Mouse (Mus musculus) forebrain, embryonic 14.5 days (tissue): ENCODE measurements at regions not wholly inside any gene's neighbourhood (a gene's known extent, or its start where the extent isn't known, plus 50 kb on each side); places are given as distances from the start of the nearest gene placed in this dataset.

Source experiments
- ATAC-seq: fragments of 200-750 bp; cut with Nextera tagmentation; 2 replicates; pipeline ENCODE4 v1.8.0; 2017; ENCODE audit warnings: mild to moderate bottlenecking, moderate library complexity
- DNase-seq: peaks from one replicate; pipeline ENCODE4 v3.0.0-alpha.2; 2015; ENCODE audit warnings: low spot score
- H3K27ac ChIP-seq: fragments of 300-500 bp; sonication (generic); 2 replicates; pipeline ENCODE4 v1.5.1; 2014; ENCODE audit warnings: low read depth, mild to moderate bottlenecking, control low read depth, low read length, moderate library complexity
- H3K27me3 ChIP-seq: fragments of 300-500 bp; sonication (generic); replicated peaks from 2 replicates; pipeline ENCODE4 v1.6.1; 2014; ENCODE audit warnings: low read length, control low read depth, mixed read lengths; ENCODE audit not compliant: control insufficient read depth, insufficient read depth
- H3K36me3 ChIP-seq: fragments of 300-500 bp; sonication (generic); 2 replicates; pipeline ENCODE4 v1.6.1; 2014; ENCODE audit warnings: low read length, control low read depth; ENCODE audit not compliant: control insufficient read depth, insufficient read depth
- H3K4me1 ChIP-seq: fragments of 300-500 bp; sonication (generic); 2 replicates; pipeline ENCODE4 v1.6.1; 2014; ENCODE audit warnings: antibody characterized with exemption, low read length, control low read depth; ENCODE audit not compliant: control insufficient read depth, insufficient read depth
- H3K4me2 ChIP-seq: fragments of 300-500 bp; sonication (generic); 2 replicates; pipeline ENCODE4 v1.6.1; 2014; ENCODE audit warnings: mild to moderate bottlenecking, control low read depth, low read length
- H3K4me3 ChIP-seq: fragments of 300-500 bp; sonication (generic); 2 replicates; pipeline ENCODE4 v1.5.1; 2014; ENCODE audit warnings: low read depth, low read length, control low read depth
- H3K9ac ChIP-seq: fragments of 300-500 bp; sonication (generic); 2 replicates; pipeline ENCODE4 v1.6.1; 2014; ENCODE audit warnings: mild to moderate bottlenecking, low read length, control low read depth, moderate library complexity
- H3K9me3 ChIP-seq: fragments of 300-500 bp; sonication (generic); replicated peaks from 2 replicates; pipeline ENCODE4 v1.6.1; 2016; ENCODE audit warnings: low read length, control low read depth, mixed read lengths; ENCODE audit not compliant: control insufficient read depth
- WGBS: fragments of 180-500 bp; shearing (Covaris S2); extraction: QIAGEN DNeasy Blood & Tissue Kit; methylation state at CpG from one replicate; pipeline ENCODE4 v1.1.7; 2014; 5-methylcytosine and 5-hydroxymethylcytosine counted together

DNA sequence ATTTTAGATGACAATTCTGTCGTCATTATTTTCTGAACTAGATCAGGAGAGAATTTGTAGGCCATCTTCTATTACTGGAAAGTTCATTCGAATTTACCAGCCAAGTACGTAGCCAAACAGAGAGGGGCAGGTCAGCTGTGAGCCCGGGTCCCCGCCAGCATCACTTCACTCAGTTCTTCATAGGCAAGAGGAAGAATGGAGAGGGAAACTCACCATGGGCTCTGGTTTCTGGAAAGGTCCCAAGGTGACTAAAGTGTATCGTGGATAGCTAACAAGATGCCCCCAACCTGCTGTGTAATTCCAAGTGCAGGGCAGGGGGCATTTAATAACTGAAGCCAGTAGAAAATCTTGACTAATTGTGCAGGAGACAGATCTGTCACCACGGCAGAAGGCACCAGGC, 60.2 kb upstream of the Rybp start:
- 0 out of 2 replicates have a peak, but pooled peaks cover 2% of the 10 kb centered on the region for H3K27me3 ChIP-seq
- no peak overlapping the region for H3K4me3 ChIP-seq
- no peaks in the 10 kb centered on the region for H3K36me3 ChIP-seq
- H3K9ac ChIP-seq: no peak overlapping the region
- H3K4me2 ChIP-seq: no peak overlapping the region
- no peak for DNase-seq
- H3K27ac ChIP-seq: no peak overlapping the region
- no peaks in the 10 kb centered on the region for H3K4me1 ChIP-seq
- H3K9me3 ChIP-seq: no peaks in the 10 kb centered on the region
- no peak for ATAC-seq
- WGBS: 79% methylated on average over 7 of the region's 7 CpGs

- Histone ChIP-seq H3K9me3 (no peaks in the 10 kb centered on the region), H3K4me2 (no peak overlapping the region), H3K36me3 (no peaks in the 10 kb centered on the region), H3K27me3 (0 out of 2 replicates have a peak, but pooled peaks cover 2% of the 10 kb centered on the region), H3K27ac (no peak overlapping the region), H3K4me1 (no peaks in the 10 kb centered on the region), H3K4me3 (no peak overlapping the region), H3K9ac (no peak overlapping the region)
- 84% methylated on average over 3 of the region's 3 CpGs for WGBS
- ATAC-seq: no peak
- no peak for DNase-seq
These were observed 57.8 kb upstream of the Rybp start for GRCm38 (mm10) chr6:100345073-100345472.

DNA sequence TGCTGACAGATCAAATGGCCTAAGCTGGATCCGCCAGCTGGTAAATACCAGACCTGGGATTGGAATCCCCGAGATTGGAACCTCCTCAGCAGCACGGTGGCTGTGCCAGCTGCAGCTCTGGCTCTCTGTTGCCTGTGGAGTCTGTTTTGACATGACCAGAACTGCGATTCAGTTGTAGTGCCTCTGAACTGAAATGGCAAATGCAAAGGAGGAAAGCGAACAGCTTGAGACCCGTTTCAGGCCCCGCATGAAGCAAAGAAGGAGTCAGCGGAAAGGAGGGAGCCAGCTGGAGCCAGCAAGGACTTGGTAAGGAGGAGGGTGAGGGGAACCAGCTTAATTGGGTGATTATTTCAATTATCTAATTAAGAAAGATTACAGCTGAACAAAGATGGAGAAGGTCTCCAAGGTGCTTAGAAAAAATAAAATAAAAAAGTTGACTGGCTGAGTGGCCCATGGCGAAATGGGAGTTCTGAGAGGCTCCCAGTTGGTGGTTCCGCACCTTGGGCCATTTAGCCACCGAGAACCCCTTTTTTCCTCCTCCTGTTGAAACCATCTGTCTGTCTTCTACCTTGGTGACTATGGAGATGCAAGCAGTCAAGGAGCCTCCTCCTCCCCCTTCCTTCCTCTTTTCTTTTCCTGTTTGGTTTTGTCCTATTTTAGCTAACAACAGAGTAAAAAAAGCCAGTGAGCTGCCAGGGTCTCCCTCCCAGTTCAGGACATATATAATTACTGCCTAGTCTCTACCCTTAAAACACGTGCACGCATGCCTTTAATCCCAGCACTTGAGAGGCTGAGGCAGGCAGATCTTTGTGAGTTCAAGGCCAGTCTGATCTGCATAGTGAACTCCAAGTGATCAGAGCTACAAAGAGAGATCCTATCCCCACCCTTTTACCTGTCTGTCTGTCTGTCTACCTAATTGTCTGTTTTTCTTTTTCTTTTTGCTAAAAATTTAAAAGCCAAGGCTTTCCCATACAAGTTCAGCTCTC, 54.3 kb upstream of the Rybp start:
- H3K9ac ChIP-seq: no peak overlapping the region
- H3K27ac ChIP-seq: no peak overlapping the region
- H3K4me2 ChIP-seq: no peak overlapping the region
- H3K4me1 ChIP-seq: peaks cover 4% of the 10 kb centered on the region
- H3K27me3 ChIP-seq: 0 out of 2 replicates have a peak, but pooled peaks cover 2% of the 10 kb centered on the region
- no peaks in the 10 kb centered on the region for H3K9me3 ChIP-seq
- peak; percentile 82 for ATAC-seq
- no peaks in the 10 kb centered on the region for H3K36me3 ChIP-seq
- H3K4me3 ChIP-seq: no peak overlapping the region
- DNase-seq: peak; percentile 84
- 22% methylated on average over 13 of the region's 13 CpGs for WGBS

GRCm38 (mm10) chr6:100338291-100338690, 51.0 kb upstream of the Rybp start:
- H3K27ac ChIP-seq: no peak overlapping the region
- no peak overlapping the region for H3K4me3 ChIP-seq
- no peak for DNase-seq
- H3K27me3 ChIP-seq: 0 out of 2 replicates have a peak, but pooled peaks cover 4% of the 10 kb centered on the region
- 95% methylated on average over 4 of the region's 4 CpGs for WGBS
- no peaks in the 10 kb centered on the region for H3K36me3 ChIP-seq
- H3K9me3 ChIP-seq: no peaks in the 10 kb centered on the region
- ATAC-seq: no peak
- peaks cover 15% of the 10 kb centered on the region for H3K4me1 ChIP-seq
- no peak overlapping the region for H3K9ac ChIP-seq
- H3K4me2 ChIP-seq: no peak overlapping the region
